Mouse (Mus musculus) neural tube, embryonic 15.5 days (tissue): ENCODE measurements around the gene Kcnc1. TPM values are rescaled to one million over a fixed set of nuclear protein-coding genes. Genes with fewer than 3 reads are reported as not detected.

Source experiments
- ATAC-seq: fragments of 200-750 bp; cut with Nextera tagmentation; 2 replicates; pipeline ENCODE4 v1.8.0; 2017; ENCODE audit warnings: mild to moderate bottlenecking, moderate TSS enrichment, moderate library complexity; ENCODE audit not compliant: low FRiP score
- H3K27ac ChIP-seq: fragments of 300-500 bp; sonication (generic); replicated peaks from 2 replicates; pipeline ENCODE4 v1.5.1; 2015; ENCODE audit warnings: mild to moderate bottlenecking, inconsistent platforms
- H3K27me3 ChIP-seq: fragments of 300-500 bp; sonication (generic); replicated peaks from 2 replicates; pipeline ENCODE4 v1.6.1; 2015; ENCODE audit warnings: inconsistent platforms
- H3K36me3 ChIP-seq: fragments of 300-500 bp; sonication (generic); 2 replicates; pipeline ENCODE4 v1.6.1; 2015; ENCODE audit warnings: inconsistent platforms
- H3K4me1 ChIP-seq: fragments of 300-500 bp; sonication (generic); 2 replicates; pipeline ENCODE4 v1.6.1; 2015; ENCODE audit warnings: inconsistent platforms
- H3K4me2 ChIP-seq: fragments of 300-500 bp; sonication (generic); 2 replicates; pipeline ENCODE4 v1.6.1; 2015; ENCODE audit warnings: inconsistent platforms, mild to moderate bottlenecking, moderate library complexity
- H3K4me3 ChIP-seq: fragments of 300-500 bp; sonication (generic); replicated peaks from 2 replicates; pipeline ENCODE4 v1.5.1; 2015; ENCODE audit warnings: mild to moderate bottlenecking, inconsistent platforms
- H3K9ac ChIP-seq: fragments of 300-500 bp; sonication (generic); replicated peaks from 2 replicates; pipeline ENCODE4 v1.6.1; 2015; ENCODE audit warnings: mild to moderate bottlenecking, inconsistent platforms
- H3K9me3 ChIP-seq: fragments of 300-500 bp; sonication (generic); replicated peaks from 2 replicates; pipeline ENCODE4 v1.6.1; 2016; ENCODE audit warnings: inconsistent platforms
- WGBS: fragments of 180-500 bp; shearing (Covaris S2); methylation state at CpG from one replicate; pipeline ENCODE4 v1.1.7; 2015; ENCODE audit warnings: mixed read lengths; 5-methylcytosine and 5-hydroxymethylcytosine counted together
- polyA plus RNA-seq: library from polyadenylated mRNA; unstranded; fragments of >200 nt; fragmentation: Nextera tagmentation; extraction: Ambion mirVana; gene quantifications from 2 replicates; pipeline ENCODE4 v1.2.1, GENCODE M21; 2015

Gene Kcnc1
- polyA plus RNA-seq, 1 experiment from 2014 or later, result 19.4 TPM

GRCm38 (mm10) chr7:46394933-46395332 lies 1.4 kb upstream of the Kcnc1 start:
- WGBS, result 70% methylated on average over 4 of the region's 4 CpGs
- H3K27me3 ChIP-seq, result peaks cover 28% of the 10 kb centered on the region
- ATAC-seq, result no peak

GRCm38 (mm10) chr7:46395571-46395970 lies 726 bp upstream of the Kcnc1 start:
- no peak overlapping the region for H3K27ac ChIP-seq
- peak overlapping the region; percentile 78 for H3K4me3 ChIP-seq
- peaks cover 46% of the 10 kb centered on the region for H3K4me1 ChIP-seq
- H3K9ac ChIP-seq, result peak overlapping the region; percentile 87; the same call in 1 of the 2 replicates
- no peaks in the 10 kb centered on the region for H3K36me3 ChIP-seq
- no peak for ATAC-seq
- peak overlapping the region; percentile 81 for H3K4me2 ChIP-seq
- peaks cover 28% of the 10 kb centered on the region for H3K27me3 ChIP-seq
- 46% methylated on average over 6 of the region's 6 CpGs for WGBS
- no peaks in the 10 kb centered on the region for H3K9me3 ChIP-seq

More at GRCm38 (mm10) chr7:46394933-46395332, 1.4 kb upstream of the Kcnc1 start:
- Histone ChIP-seq H3K36me3 (no peaks in the 10 kb centered on the region), H3K9ac (no peak overlapping the region), H3K27ac (no peak overlapping the region), H3K4me3 (no peak overlapping the region), H3K4me1 (peaks cover 41% of the 10 kb centered on the region), H3K9me3 (no peaks in the 10 kb centered on the region), H3K4me2 (no peak overlapping the region)

GRCm38 (mm10) chr7:46396928-46397731 lies 833 bp downstream of the Kcnc1 start:
- Histone ChIP-seq H3K27me3 (peaks cover 26% of the 10 kb centered on the region), H3K9me3 (no peaks in the 10 kb centered on the region), H3K4me1 (peaks cover 58% of the 10 kb centered on the region), H3K27ac (peak overlapping the region; percentile 88), H3K36me3 (no peaks in the 10 kb centered on the region), H3K4me2 (peak overlapping the region; percentile 81), H3K9ac (peak overlapping the region; percentile 87), H3K4me3 (peak overlapping the region; percentile 78)
- ATAC-seq, result peak; percentile 69
- WGBS, result under 1% methylated on average over 59 of the region's 64 CpGs

GRCm38 (mm10) chr7:46397732-46398333 lies 1.5 kb downstream of the Kcnc1 start:
- H3K27ac ChIP-seq, result peak overlapping the region; percentile 88
- 9% methylated on average over 70 of the region's 70 CpGs for WGBS

GRCm38 (mm10) chr7:46398612-46399011 lies 2.3 kb downstream of the Kcnc1 start:
- H3K4me3 ChIP-seq, result peak overlapping the region; percentile 78
- H3K4me2 ChIP-seq, result peak overlapping the region; percentile 81
- no peaks in the 10 kb centered on the region for H3K36me3 ChIP-seq
- H3K9me3 ChIP-seq, result no peaks in the 10 kb centered on the region
- peaks cover 67% of the 10 kb centered on the region for H3K4me1 ChIP-seq
- ATAC-seq, result no peak
- peak overlapping the region; percentile 87 for H3K9ac ChIP-seq
- 59% methylated on average over 4 of the region's 4 CpGs for WGBS
- H3K27ac ChIP-seq, result no peak overlapping the region
- peaks cover 26% of the 10 kb centered on the region for H3K27me3 ChIP-seq

More at GRCm38 (mm10) chr7:46397732-46398333, 1.5 kb downstream of the Kcnc1 start:
- no peaks in the 10 kb centered on the region for H3K36me3 ChIP-seq
- no peak for ATAC-seq
- no peaks in the 10 kb centered on the region for H3K9me3 ChIP-seq
- peaks cover 26% of the 10 kb centered on the region for H3K27me3 ChIP-seq
- H3K9ac ChIP-seq, result peak overlapping the region; percentile 87
- H3K4me1 ChIP-seq, result peaks cover 65% of the 10 kb centered on the region
- H3K4me2 ChIP-seq, result peak overlapping the region; percentile 81
- H3K4me3 ChIP-seq, result peak overlapping the region; percentile 78

- H3K9ac ChIP-seq, result peak overlapping the region; percentile 34; the same call in 1 of the 2 replicates
- no peak for ATAC-seq
- no peaks in the 10 kb centered on the region for H3K36me3 ChIP-seq
- H3K4me2 ChIP-seq, result peak overlapping the region; percentile 81
- WGBS, result 92% methylated on average over 1 of the region's 1 CpGs
- H3K9me3 ChIP-seq, result no peaks in the 10 kb centered on the region
- H3K4me1 ChIP-seq, result peaks cover 71% of the 10 kb centered on the region
- H3K27ac ChIP-seq, result no peak overlapping the region
- H3K27me3 ChIP-seq, result peaks cover 18% of the 10 kb centered on the region
- H3K4me3 ChIP-seq, result peak overlapping the region; percentile 78
Observed at GRCm38 (mm10) chr7:46399676-46400075, 3.4 kb downstream of the Kcnc1 start.

GRCm38 (mm10) chr7:46400346-46400745 lies 4.0 kb downstream of the Kcnc1 start:
- 30% methylated on average over 8 of the region's 8 CpGs for WGBS
- Histone ChIP-seq H3K4me2 (peak overlapping the region; percentile 81), H3K36me3 (no peaks in the 10 kb centered on the region), H3K4me1 (peaks cover 71% of the 10 kb centered on the region), H3K27me3 (peaks cover 11% of the 10 kb centered on the region), H3K9ac (peak overlapping the region; percentile 34), H3K9me3 (no peaks in the 10 kb centered on the region), H3K27ac (0 out of 2 replicates have a peak overlapping the region, but pooled peaks have one; percentile 54), H3K4me3 (peak overlapping the region; percentile 78)
- ATAC-seq, result no peak

GRCm38 (mm10) chr7:46401371-46402180 lies 5.3 kb downstream of the Kcnc1 start:
- Histone ChIP-seq H3K36me3 (no peaks in the 10 kb centered on the region; the same call in 1 of the 2 replicates), H3K9me3 (no peaks in the 10 kb centered on the region), H3K27ac (no peak overlapping the region), H3K4me2 (peak overlapping the region; percentile 81), H3K4me1 (peaks cover 64% of the 10 kb centered on the region), H3K27me3 (peaks cover 8% of the 10 kb centered on the region), H3K9ac (no peak overlapping the region), H3K4me3 (peak overlapping the region; percentile 78)
- WGBS, result 73% methylated on average over 3 of the region's 3 CpGs
- no peak for ATAC-seq

- Histone ChIP-seq H3K27me3 (peaks cover under 1% of the 10 kb centered on the region; the same call in 1 of the 2 replicates), H3K4me3 (no peak overlapping the region), H3K36me3 (no peaks in the 10 kb centered on the region; the same call in 1 of the 2 replicates), H3K9me3 (no peaks in the 10 kb centered on the region), H3K4me1 (peaks cover 53% of the 10 kb centered on the region), H3K9ac (no peak overlapping the region), H3K27ac (no peak overlapping the region), H3K4me2 (no peak overlapping the region)
- no peak for ATAC-seq
- 81% methylated on average over 15 of the region's 15 CpGs for WGBS
Observed at GRCm38 (mm10) chr7:46403616-46404485, 7.6 kb downstream of the Kcnc1 start.

GRCm38 (mm10) chr7:46404756-46405155 lies 8.5 kb downstream of the Kcnc1 start:
- no peaks in the 10 kb centered on the region; the same call in 1 of the 2 replicates for H3K36me3 ChIP-seq
- WGBS, result 91% methylated on average over 7 of the region's 7 CpGs
- no peak overlapping the region for H3K9ac ChIP-seq
- ATAC-seq, result no peak
- no peak overlapping the region for H3K4me3 ChIP-seq
- H3K9me3 ChIP-seq, result no peaks in the 10 kb centered on the region
- H3K4me2 ChIP-seq, result no peak overlapping the region
- H3K4me1 ChIP-seq, result peaks cover 51% of the 10 kb centered on the region
- H3K27me3 ChIP-seq, result no peaks in the 10 kb centered on the region
- H3K27ac ChIP-seq, result no peak overlapping the region
